Mouse (Mus musculus) brain, embryonic 14.5 days (tissue): ENCODE results near the gene Nr2f2. TPM values are rescaled to one million over a fixed set of nuclear protein-coding genes. Genes with fewer than 3 reads are reported as not detected.
A peak's percentile ranks its signal among the peaks of the same experiment; 100 is the strongest.

Experiments
- DNase-seq: peaks from one replicate; pipeline ENCODE4 v3.0.0-alpha.2; 2011; ENCODE audit warnings: low read depth
- CTCF ChIP-seq: fragments of 200-500 bp; IDR thresholded peaks from 2 replicates; pipeline ENCODE4 v1.5.1; 2012; ENCODE audit warnings: inconsistent platforms, mild to moderate bottlenecking, moderate library complexity, borderline replicate concordance; ENCODE audit not compliant: insufficient read depth, insufficient read length; ENCODE audit errors: extremely low read depth
- POLR2A ChIP-seq: fragments of 200-500 bp; IDR thresholded peaks from 2 replicates; pipeline ENCODE4 v1.6.1; 2012; ENCODE audit warnings: mild to moderate bottlenecking, inconsistent platforms, borderline replicate concordance; ENCODE audit not compliant: poor library complexity, insufficient read depth, insufficient read length, severe bottlenecking; ENCODE audit errors: extremely low read depth
- polyA plus RNA-seq: library from polyadenylated mRNA; depleted of rRNA; stranded (reverse); fragments of >200 nt; gene quantifications from 2 replicates; pipeline ENCODE4 v1.2.3, GENCODE M21; 2012; rRNA removed

Nr2f2 gene
- 244 and 291 TPM in 2 replicates for polyA plus RNA-seq

DNA sequence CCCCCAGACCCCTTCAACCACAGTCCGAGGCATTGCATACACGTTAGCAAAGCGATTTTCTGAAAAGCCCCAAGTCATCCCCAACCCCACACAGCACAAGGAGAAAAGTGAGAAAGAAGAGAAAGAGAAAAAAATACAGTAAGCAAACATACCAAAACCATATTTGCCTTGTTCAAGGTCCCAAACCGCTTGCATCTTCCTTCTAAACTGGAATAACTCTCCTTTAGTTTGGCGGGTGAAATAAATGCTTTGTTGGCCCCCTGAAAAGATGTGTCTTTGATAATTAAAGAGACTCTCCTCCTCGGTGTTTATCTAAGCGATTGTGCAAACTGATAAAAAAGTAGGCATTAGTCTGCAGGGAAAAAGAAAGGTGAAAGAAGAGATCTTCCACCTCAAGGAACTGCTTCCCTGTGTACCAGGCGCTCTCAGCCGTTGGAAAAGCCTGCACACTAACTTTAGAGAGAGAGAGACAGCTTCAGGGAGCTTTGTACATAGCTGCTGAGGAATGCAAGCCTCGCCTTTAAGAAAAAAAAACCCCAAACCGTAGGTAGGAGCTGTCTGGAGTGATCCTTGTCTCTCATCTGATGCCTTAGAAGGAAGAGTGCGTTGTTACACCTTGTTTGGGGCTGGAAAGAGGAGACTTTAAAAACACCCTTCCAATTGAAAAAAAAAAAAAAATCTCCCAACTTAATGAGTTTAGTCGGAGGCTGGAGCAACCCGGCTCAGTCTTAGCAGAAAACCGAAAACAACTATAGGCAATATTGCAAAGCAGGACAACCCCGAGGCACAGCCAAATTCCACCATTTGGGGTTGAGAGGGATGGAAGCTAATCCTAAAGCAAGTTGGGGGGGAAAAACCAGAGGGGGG lies at the start of gene Nr2f2:
Gene Nr2f2 (minus strand): TSS at position 795 of the 867 bp plus-strand sequence.
- DNase-seq: peak; percentile 67
- TF ChIP-seq CTCF: no peak
- no peak for TF ChIP-seq POLR2A

DNA sequence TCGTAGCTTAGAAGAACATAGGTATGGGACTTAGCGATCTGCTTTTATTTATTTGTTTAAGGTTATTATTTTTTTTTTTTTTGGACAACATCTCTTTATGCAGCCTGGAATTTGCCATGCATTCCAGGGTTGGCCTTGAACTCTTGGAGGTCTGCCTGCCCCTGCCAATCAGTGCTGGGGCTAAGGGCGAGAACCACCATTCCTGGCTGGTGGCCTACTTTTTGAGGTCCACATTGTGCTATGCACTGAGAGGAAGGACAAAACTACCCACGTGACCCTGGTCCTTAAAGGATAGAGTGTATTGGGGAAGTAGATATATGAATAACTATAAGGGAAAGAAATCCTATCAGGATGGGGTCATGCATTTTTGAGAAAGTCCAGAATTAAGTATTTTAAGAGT lies 47.9 kb upstream of the Nr2f2 start:
- TF ChIP-seq POLR2A (no peak), CTCF (no peak)
- DNase-seq: no peak

DNA sequence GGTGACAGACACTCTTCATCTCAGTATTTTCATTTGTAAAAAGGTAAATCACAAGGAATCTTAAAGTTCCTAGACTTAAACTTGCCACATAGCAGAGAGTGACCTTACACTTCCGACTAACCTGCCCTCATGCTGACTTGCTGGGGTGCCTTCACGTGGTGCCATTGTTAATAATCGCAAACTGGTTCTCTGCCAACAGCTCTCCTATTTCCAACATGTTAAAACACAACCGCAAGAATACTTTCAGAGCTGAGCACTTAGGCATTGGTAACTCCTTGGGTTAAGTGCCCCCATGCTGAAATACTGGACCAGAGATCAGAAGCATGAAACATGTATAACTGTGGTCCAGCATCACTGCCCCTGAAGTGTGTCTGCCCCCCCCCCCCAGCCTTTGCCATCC lies 47.1 kb upstream of the Nr2f2 start:
- no peak for DNase-seq
- no peak for TF ChIP-seq POLR2A
- no peak for TF ChIP-seq CTCF

DNA sequence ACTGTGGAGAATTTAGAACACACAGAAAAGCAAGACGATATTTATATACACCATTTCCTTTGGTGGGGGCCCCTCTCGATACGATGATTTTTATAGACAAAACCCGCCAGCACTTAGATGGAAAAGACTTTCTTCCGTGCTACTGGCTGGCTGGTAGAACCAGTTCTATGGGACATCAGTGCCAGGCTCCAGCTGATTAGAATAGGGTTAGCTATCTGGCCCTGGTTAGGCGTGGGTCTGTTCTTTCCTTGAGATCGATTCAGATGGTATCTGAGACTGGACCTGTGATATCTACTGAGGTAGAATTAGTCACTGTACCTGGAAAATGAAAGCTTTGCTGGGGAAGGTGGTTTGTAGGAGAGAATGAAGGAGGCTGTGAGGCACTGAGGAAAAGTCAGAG lies 46.4 kb upstream of the Nr2f2 start:
- TF ChIP-seq POLR2A: no peak
- TF ChIP-seq CTCF: no peak
- DNase-seq: no peak

DNA sequence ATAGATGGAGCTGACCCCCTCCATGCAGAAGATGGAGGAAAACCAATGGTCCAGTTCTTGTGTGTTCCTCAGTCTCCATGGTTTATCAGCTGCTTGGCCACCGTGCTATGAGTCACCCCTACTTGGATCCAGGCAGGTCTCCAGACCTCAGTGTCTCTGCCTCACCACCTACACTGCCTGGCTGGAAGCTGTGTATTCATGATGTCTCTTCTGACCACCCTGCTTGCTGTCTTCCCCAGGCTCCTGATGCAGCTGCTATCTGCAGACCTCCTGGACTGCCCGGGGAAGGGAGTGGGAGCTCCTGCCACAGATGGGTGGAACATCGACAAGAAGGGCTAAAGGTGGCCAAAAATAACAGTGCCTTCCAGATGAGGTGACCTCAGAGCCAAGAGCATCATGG lies 43.8 kb upstream of the Nr2f2 start:
- no peak for DNase-seq
- TF ChIP-seq POLR2A (no peak), CTCF (no peak)

DNA sequence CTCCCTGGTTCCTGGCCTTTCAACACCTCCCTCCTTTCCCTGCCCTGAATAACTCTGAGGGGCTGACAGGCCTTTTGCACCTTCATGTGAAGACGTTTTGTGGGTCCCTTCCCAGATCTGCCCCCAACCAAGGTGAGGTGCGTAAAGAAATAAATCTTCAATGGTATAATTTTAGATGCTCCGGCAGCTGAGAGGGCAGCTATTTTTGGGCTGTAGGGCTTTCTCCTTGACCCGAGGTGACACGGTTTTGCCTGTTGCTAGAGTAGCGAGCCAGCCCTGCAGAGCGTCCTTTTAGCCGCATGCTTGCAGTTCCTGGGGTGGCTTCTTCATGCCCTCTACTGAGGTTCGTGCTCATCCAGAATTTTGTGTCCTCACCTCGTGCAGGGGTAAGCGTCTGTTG lies 43.4 kb upstream of the Nr2f2 start:
- no peak for DNase-seq
- TF ChIP-seq POLR2A (no peak), CTCF (no peak)

DNA sequence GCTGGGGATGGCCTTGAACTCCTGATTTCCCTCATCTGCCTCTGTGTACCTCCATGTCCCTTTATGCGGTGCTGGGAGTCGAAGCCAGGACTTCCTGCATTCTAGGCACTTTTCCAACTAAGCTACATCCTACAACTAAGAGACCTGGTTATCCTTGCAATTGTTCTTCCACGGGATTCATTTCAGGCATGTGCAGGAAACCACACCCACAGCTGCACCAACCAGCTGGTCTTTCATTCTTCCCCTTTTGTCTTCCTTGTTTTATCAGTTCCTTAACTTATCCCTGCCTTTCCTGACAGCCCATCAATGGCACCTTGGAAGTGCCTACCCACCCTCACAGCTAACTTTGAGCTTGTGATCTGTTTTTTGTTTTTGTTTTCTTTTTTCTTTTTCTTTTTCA lies 42.3 kb upstream of the Nr2f2 start:
- no peak for DNase-seq

DNA sequence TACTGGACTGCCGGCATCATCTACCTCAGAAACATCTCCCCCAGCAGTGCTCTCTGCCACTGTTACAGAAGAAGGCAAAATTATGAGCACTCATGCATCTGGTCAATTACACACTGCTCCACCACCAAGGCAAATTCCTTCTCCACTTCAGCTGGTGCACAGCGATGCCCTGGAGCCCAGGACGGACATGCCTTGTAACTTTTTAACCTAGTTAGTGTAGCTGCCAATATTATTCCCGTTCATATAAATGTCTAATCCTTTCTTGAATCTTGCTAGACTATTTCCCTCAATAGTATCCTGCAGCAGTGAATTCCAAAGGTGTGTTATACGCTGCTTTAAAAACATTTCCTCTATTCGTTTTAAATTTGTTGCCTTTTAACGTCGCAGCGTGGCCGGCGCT lies 40.6 kb upstream of the Nr2f2 start:
- no peak for DNase-seq
- TF ChIP-seq CTCF (no peak), POLR2A (no peak)

More for the DNA sequence above, 42.3 kb upstream of the Nr2f2 start:
- no peak for TF ChIP-seq POLR2A
- no peak for TF ChIP-seq CTCF

DNA sequence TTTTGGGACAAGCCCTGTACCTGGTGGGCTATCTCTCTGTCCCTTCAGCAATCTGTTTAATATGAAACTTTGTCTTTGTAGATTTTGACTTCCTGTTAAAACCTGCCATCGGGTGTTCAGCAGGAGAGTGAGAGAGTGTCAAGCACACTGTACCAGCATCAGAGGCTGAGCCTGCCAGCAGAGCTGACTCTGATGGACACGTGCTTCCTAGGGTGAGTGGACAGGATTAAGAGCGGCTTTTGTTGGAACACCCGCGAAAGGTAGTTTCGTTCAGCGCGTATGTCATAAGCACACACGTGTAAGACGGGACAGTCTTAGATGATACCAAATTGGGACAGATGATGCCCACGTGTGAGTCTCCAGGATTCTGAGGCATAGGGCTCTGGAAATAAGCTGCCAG lies 40.0 kb upstream of the Nr2f2 start:
- no peak for DNase-seq
- no peak for TF ChIP-seq POLR2A
- TF ChIP-seq CTCF: no peak

DNA sequence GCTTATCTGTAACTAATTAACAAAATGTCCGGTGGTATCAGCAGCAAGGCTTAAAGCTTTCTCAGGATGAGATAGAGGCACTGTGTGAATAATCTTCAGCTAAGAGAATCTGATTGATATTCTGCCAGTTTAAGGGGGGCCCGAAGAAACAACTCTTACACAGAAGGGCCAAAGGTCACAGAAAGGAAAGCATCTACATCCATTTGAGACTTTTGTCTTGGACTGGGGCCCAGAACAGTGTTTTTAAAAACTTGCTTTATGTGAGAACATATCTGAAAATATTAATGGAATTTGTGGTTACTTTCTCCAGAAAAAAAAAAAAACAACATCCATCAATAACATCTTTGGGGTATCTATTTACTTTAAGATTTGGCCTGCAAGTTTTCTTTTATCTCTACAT lies 38.9 kb upstream of the Nr2f2 start:
- TF ChIP-seq POLR2A (no peak), CTCF (no peak)
- no peak for DNase-seq

DNA sequence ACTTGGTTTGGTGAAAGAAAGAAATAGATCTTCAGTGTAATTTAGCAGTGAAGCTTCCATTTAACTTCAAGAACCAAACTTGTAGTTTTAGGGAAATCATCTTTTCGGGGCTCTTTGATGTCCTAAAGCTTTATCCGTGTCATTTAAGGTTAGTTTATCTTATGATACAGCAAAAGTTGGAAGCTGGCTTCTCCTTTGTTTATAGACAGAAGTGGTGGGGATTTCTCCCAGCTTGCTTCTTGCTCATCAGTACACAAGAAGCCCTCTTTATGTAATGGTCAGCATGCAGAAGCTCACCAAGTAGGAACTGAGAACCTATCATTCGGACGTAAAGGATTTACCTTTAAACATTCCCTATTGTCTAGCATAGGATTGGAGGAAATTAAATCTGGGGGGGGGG lies 16.3 kb upstream of the Nr2f2 start:
- DNase-seq: no peak
- no peak for TF ChIP-seq CTCF
- TF ChIP-seq POLR2A: no peak
